Mouse (Mus musculus) CD8-positive naive resting alpha-beta T cell, adult 2 months (primary cell): ENCODE data around the gene Pigs.

ENCODE experiments used
- DNase-seq, 2 experiments: peaks; one replicate each; pipeline ENCODE4 v3.0.0; 2022; ENCODE audit warnings: low read depth in 2 of 2, low spot score in 2 of 2

Gene Pigs

GRCm38 (mm10) chr11:78327634-78328511, at the start of gene Pigs:
TSS of gene Pigs (plus strand) at chr11:78328415.
- peak; percentile 83 to 92 for DNase-seq

- no peak for DNase-seq
Observed at GRCm38 (mm10) chr11:78278853-78279252, 49.4 kb upstream of the Pigs start.

- DNase-seq = no peak
Observed at GRCm38 (mm10) chr11:78279586-78279985, 48.6 kb upstream of the Pigs start.

GRCm38 (mm10) chr11:78289146-78289763, 39.0 kb upstream of the Pigs start:
- no peak for DNase-seq

GRCm38 (mm10) chr11:78290654-78291053, 37.6 kb upstream of the Pigs start, which contains the start of gene BC030499:
TSS of gene BC030499 (plus strand) at chr11:78290841.
- DNase-seq = no peak

GRCm38 (mm10) chr11:78294585-78294984, 33.6 kb upstream of the Pigs start:
- no peak for DNase-seq

GRCm38 (mm10) chr11:78300917-78301316, 27.3 kb upstream of the Pigs start:
- DNase-seq = no peak

GRCm38 (mm10) chr11:78301357-78302084, 26.7 kb upstream of the Pigs start, which contains the start of gene Spag5:
TSS of gene Spag5 (plus strand) at chr11:78301529.
- DNase-seq = peak; percentile 82 to 87

- DNase-seq = no peak
Observed at GRCm38 (mm10) chr11:78305272-78305671, 22.9 kb upstream of the Pigs start.

- no peak for DNase-seq
Observed at GRCm38 (mm10) chr11:78310861-78311511, 17.2 kb upstream of the Pigs start.

- no peak for DNase-seq
Observed at GRCm38 (mm10) chr11:78313662-78314061, 14.6 kb upstream of the Pigs start.

- DNase-seq = no peak
Observed at GRCm38 (mm10) chr11:78318411-78318810, 9.8 kb upstream of the Pigs start.

- no peak for DNase-seq
Observed at GRCm38 (mm10) chr11:78322076-78322831, 6.0 kb upstream of the Pigs start.

- peak; percentile 66 to 82 for DNase-seq
Observed at GRCm38 (mm10) chr11:78322860-78323259, 5.4 kb upstream of the Pigs start, which contains the start of gene Aldoc. TSS of gene Aldoc (plus strand) at chr11:78322968.

- DNase-seq = no peak
Observed at GRCm38 (mm10) chr11:78324000-78324785, 4.0 kb upstream of the Pigs start.

- no peak for DNase-seq
Observed at GRCm38 (mm10) chr11:78324965-78325364, 3.2 kb upstream of the Pigs start.

- no peak for DNase-seq
Observed at GRCm38 (mm10) chr11:78327215-78327614, 1.0 kb upstream of the Pigs start.

GRCm38 (mm10) chr11:78328512-78329056, 369 bp downstream of the Pigs start:
- DNase-seq = no peak

- no peak for DNase-seq
Observed at GRCm38 (mm10) chr11:78332676-78333075, 4.5 kb downstream of the Pigs start.
